Mouse (Mus musculus): ENCODE results near the gene C1qtnf5. TPM values are rescaled to one million over a fixed set of nuclear protein-coding genes. Genes with fewer than 3 reads are reported as not detected.

C1qtnf5 gene
- polyA plus RNA-seq, 1 experiment from 2014 or later, result 1.3 TPM

DNA sequence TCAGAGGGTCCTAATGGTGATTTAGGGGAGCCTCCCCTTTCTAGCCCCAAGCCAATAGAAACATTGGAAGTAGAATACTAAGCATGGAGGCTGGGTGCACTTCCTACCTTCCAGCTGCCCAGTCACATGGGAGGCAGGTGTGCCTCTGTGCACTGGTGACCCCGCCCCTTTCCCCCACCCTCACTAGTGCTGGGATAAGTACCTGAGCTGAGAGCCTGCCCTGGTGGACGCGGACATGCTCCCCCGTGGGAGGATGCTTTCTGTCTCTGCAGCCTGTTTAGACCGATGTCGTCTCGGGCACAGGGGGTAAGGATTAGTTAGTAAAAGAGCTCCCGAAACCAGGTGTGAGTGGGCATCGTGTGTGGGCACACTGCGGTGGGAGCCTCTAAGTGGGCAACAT, 20.1 kb upstream of the C1qtnf5 start:
- H3K4me1 ChIP-seq (ENCODE audit: insufficient read depth), result peaks cover 47% of the 10 kb centered on the region
- H3K4me3 ChIP-seq (ENCODE audit: low read depth, low read length), result no peak overlapping the region
- no peak for DNase-seq
- no peak for ATAC-seq
- no peak overlapping the region for H3K4me2 ChIP-seq (ENCODE audit: low read depth, low read length)
- 63% methylated on average over 10 of the region's 10 CpGs for WGBS (ENCODE audit: insufficient replicate concordance)
- no peaks in the 10 kb centered on the region for H3K9me3 ChIP-seq (ENCODE audit: low read length)
- peaks cover 14% of the 10 kb centered on the region; the same call in 1 of the 2 replicates for H3K27me3 ChIP-seq (ENCODE audit: insufficient read depth, low read length)
- H3K36me3 ChIP-seq (replicated peaks; ENCODE audit: insufficient read depth, low read length), result no peaks in the 10 kb centered on the region; the same call in 1 of the 2 replicates
- no peak overlapping the region for H3K27ac ChIP-seq (ENCODE audit: low read depth)
- no peak overlapping the region for H3K9ac ChIP-seq (replicated peaks)
- TF ChIP-seq EP300 (IDR thresholded peaks at IDR 0.05; ENCODE audit: low read depth) (no peak), CTCF (IDR thresholded peaks at IDR 0.05; ENCODE audit: low read depth) (no peak)

- no peak for TF ChIP-seq CTCF (IDR thresholded peaks at IDR 0.05; ENCODE audit: low read depth)
- TF ChIP-seq EP300 (IDR thresholded peaks at IDR 0.05; ENCODE audit: low read depth), result no peak
- peaks cover 14% of the 10 kb centered on the region; the same call in 1 of the 2 replicates for H3K27me3 ChIP-seq (ENCODE audit: insufficient read depth, low read length)
- no peaks in the 10 kb centered on the region; the same call in 1 of the 2 replicates for H3K36me3 ChIP-seq (replicated peaks; ENCODE audit: insufficient read depth, low read length)
- ATAC-seq, result no peak
- no peaks in the 10 kb centered on the region for H3K9me3 ChIP-seq (ENCODE audit: low read length)
- no peak overlapping the region for H3K4me3 ChIP-seq (ENCODE audit: low read depth, low read length)
- H3K4me1 ChIP-seq (ENCODE audit: insufficient read depth), result peaks cover 47% of the 10 kb centered on the region
- WGBS (ENCODE audit: insufficient replicate concordance), result 25% methylated on average over 15 of the region's 15 CpGs
- no peak for DNase-seq
- H3K27ac ChIP-seq (ENCODE audit: low read depth), result no peak overlapping the region
- no peak overlapping the region for H3K9ac ChIP-seq (replicated peaks)
- peak overlapping the region; percentile 32; the same call in 1 of the 2 replicates for H3K4me2 ChIP-seq (ENCODE audit: low read depth, low read length)
Observed at GRCm38 (mm10) chr9:44087761-44088455, 19.1 kb upstream of the C1qtnf5 start.

DNA sequence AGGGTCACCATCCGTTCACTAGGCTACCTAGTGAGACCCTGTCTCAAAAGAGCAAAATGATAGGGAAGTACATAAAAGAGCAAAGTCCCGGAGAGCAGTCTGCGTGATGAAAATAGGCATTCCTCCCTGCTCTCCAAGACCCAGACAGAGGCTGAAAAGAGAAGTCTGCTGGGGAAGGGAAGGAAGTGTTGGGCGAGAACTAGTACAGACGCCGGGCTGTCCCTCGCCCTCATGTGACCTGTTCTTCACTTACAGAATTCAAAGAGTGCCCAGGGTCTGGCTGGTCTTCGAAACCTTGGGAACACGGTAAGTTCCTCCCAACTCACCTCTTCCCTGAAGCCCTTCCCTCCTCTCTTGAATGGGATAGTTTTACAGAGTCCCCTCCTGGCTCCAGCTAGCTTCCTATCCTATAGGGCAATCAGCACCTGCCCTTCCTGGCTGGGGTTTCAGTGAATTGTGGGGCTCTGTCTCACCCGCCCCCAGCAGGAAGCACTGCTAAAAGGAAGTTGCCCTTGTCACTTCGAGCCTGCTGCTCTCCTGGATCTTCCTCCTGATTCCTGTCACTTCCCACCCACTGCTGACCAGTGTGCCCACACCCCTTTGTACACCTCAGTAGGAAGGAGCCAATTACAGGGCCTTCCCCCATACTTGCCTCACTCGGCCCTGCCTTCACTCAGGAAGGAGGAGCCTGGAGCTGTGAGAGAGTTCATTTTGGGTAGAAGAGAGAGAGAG, 18.0 kb upstream of the C1qtnf5 start:
- peak; percentile 38 for DNase-seq
- peak overlapping the region; percentile 63 for H3K27ac ChIP-seq (ENCODE audit: low read depth)
- TF ChIP-seq CTCF (IDR thresholded peaks at IDR 0.05; ENCODE audit: low read depth) (no peak), EP300 (IDR thresholded peaks at IDR 0.05; ENCODE audit: low read depth) (no peak)

GRCm38 (mm10) chr9:44093612-44094503, 13.2 kb upstream of the C1qtnf5 start:
- H3K4me2 ChIP-seq (ENCODE audit: low read depth, low read length), result no peak overlapping the region
- H3K9ac ChIP-seq (replicated peaks), result no peak overlapping the region
- DNase-seq (peak; percentile 78), ATAC-seq (peak; percentile 50; the same call in 1 of the 2 replicates)
- H3K27ac ChIP-seq (ENCODE audit: low read depth), result no peak overlapping the region
- 46% methylated on average over 24 of the region's 24 CpGs for WGBS (ENCODE audit: insufficient replicate concordance)
- no peaks in the 10 kb centered on the region for H3K9me3 ChIP-seq (ENCODE audit: low read length)
- no peaks in the 10 kb centered on the region; the same call in 1 of the 2 replicates for H3K36me3 ChIP-seq (replicated peaks; ENCODE audit: insufficient read depth, low read length)
- no peak overlapping the region for H3K4me3 ChIP-seq (ENCODE audit: low read depth, low read length)
- peaks cover 3% of the 10 kb centered on the region; the same call in 1 of the 2 replicates for H3K4me1 ChIP-seq (ENCODE audit: insufficient read depth)
- H3K27me3 ChIP-seq (ENCODE audit: insufficient read depth, low read length), result no peaks in the 10 kb centered on the region
- TF ChIP-seq CTCF (IDR thresholded peaks at IDR 0.05; ENCODE audit: low read depth) (peak; percentile 82), EP300 (IDR thresholded peaks at IDR 0.05; ENCODE audit: low read depth) (no peak)

More for the DNA sequence above, 18.0 kb upstream of the C1qtnf5 start:
- 35% methylated on average over 12 of the region's 12 CpGs for WGBS (ENCODE audit: insufficient replicate concordance)
- Histone ChIP-seq H3K9ac (replicated peaks) (no peak overlapping the region), H3K9me3 (ENCODE audit: low read length) (no peaks in the 10 kb centered on the region), H3K27me3 (ENCODE audit: insufficient read depth, low read length) (peaks cover 8% of the 10 kb centered on the region; the same call in 1 of the 2 replicates), H3K36me3 (replicated peaks; ENCODE audit: insufficient read depth, low read length) (no peaks in the 10 kb centered on the region; the same call in 1 of the 2 replicates), H3K4me3 (ENCODE audit: low read depth, low read length) (no peak overlapping the region), H3K4me2 (ENCODE audit: low read depth, low read length) (peak overlapping the region; percentile 33), H3K4me1 (ENCODE audit: insufficient read depth) (peaks cover 39% of the 10 kb centered on the region)
- peak; percentile 11; the same call in 1 of the 2 replicates for ATAC-seq

DNA sequence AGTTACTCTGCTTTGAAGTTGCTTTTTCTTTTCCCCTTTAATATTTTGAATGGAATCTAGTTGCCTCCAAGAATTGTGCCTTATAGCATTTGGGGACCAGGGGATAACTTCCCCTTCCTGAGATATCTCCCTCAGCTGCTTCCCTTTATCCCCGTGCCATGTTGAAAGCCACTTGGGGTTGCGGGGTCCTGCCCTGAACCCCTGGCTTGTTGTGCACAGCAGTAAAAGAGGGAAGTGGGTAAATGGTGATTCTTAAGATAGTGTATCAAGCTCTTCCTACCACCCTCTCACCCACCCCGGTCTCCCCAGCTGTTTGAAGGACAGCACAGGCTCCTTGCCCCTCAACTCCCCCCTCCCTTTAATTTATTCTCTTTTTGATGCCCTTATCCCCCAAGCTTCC, 12.3 kb upstream of the C1qtnf5 start:
- no peak overlapping the region for H3K9ac ChIP-seq (replicated peaks)
- ATAC-seq (no peak), DNase-seq (no peak)
- no peaks in the 10 kb centered on the region for H3K27me3 ChIP-seq (ENCODE audit: insufficient read depth, low read length)
- H3K4me2 ChIP-seq (ENCODE audit: low read depth, low read length), result no peak overlapping the region
- WGBS (ENCODE audit: insufficient replicate concordance), result 39% methylated on average over 3 of the region's 3 CpGs
- no peaks in the 10 kb centered on the region for H3K9me3 ChIP-seq (ENCODE audit: low read length)
- H3K27ac ChIP-seq (ENCODE audit: low read depth), result no peak overlapping the region
- TF ChIP-seq EP300 (IDR thresholded peaks at IDR 0.05; ENCODE audit: low read depth), result no peak
- no peak for TF ChIP-seq CTCF (IDR thresholded peaks at IDR 0.05; ENCODE audit: low read depth)
- no peaks in the 10 kb centered on the region; the same call in 1 of the 2 replicates for H3K36me3 ChIP-seq (replicated peaks; ENCODE audit: insufficient read depth, low read length)
- peaks cover 3% of the 10 kb centered on the region; the same call in 1 of the 2 replicates for H3K4me1 ChIP-seq (ENCODE audit: insufficient read depth)
- no peak overlapping the region for H3K4me3 ChIP-seq (ENCODE audit: low read depth, low read length)
